ENCODE assay signal across 23 mouse cellular contexts in genomic region chr1:100101017-100101416, GRCm38 (mm10).
"Had no signal": no experiment of that assay in that cellular context is flagged by ENCODE, and none has a peak within 500 bp of the region (broad histone marks: within the 10 kb centered on the region; RNA-seq: fewer than 3 reads in every experiment).

No protein-coding gene starts in this region.

- H3K4me2 ChIP-seq: kidney, embryonic 15.5 days; limb, embryonic 12.5 days; limb, embryonic 15.5 days; lung, embryonic 15.5 days; midbrain, embryonic 11.5 days had no signal

- H3K9ac ChIP-seq: kidney, embryonic 15.5 days; limb, embryonic 12.5 days; limb, embryonic 15.5 days; liver, embryonic 14.5 days; lung, embryonic 15.5 days had no signal

- H3K9me3 ChIP-seq: kidney, embryonic 15.5 days; limb, embryonic 12.5 days; limb, embryonic 15.5 days; lung, embryonic 15.5 days; megakaryocyte, embryonic 14.5 days had no signal

- H3K36me3 ChIP-seq: kidney, embryonic 15.5 days; limb, embryonic 12.5 days; limb, embryonic 15.5 days; lung, embryonic 15.5 days had no signal

- H3K27ac ChIP-seq: kidney, embryonic 15.5 days; limb, embryonic 12.5 days; limb, embryonic 15.5 days; liver, embryonic 14.5 days; lung, embryonic 15.5 days; stomach, postnatal 0 days had no signal

- H3K27me3 ChIP-seq: kidney, embryonic 15.5 days; limb, embryonic 12.5 days; limb, embryonic 15.5 days; lung, embryonic 15.5 days; megakaryocyte, embryonic 14.5 days had no signal

- H3K4me3 ChIP-seq: kidney, embryonic 15.5 days; limb, embryonic 12.5 days; limb, embryonic 15.5 days; lung, embryonic 15.5 days; megakaryocyte, embryonic 14.5 days had no signal

- DNase-seq: kidney, adult 8-10 months; kidney, postnatal 10 days; kidney, postnatal 36 days; layer of hippocampus, postnatal 36 days; left cerebral cortex, postnatal 4 days; lung, adult 18-20 months; lung, postnatal 10 days; lung, postnatal 36 days; midbrain, embryonic 14.5 days; right cerebral cortex, adult 18-20 months; right cerebral cortex, postnatal 14 days; right cerebral cortex, postnatal 4 days; thymus, adult 2 months; thymus, postnatal 14 days; thymus, postnatal 4 days had no signal

- H3K4me1 ChIP-seq: kidney, embryonic 15.5 days; limb, embryonic 12.5 days; limb, embryonic 15.5 days; lung, embryonic 15.5 days; megakaryocyte, embryonic 14.5 days had no signal
